Mouse (Mus musculus) lung, embryonic 15.5 days (tissue): Measurements from ENCODE around the gene Cuzd1. TPM values are rescaled to one million over a fixed set of nuclear protein-coding genes. Genes with fewer than 3 reads are reported as not detected.

Source experiments
- ATAC-seq: fragments of 200-750 bp; cut with Nextera tagmentation; 2 replicates; pipeline ENCODE4 v1.8.0; 2017; ENCODE audit warnings: moderate number of reproducible peaks, borderline replicate concordance; ENCODE audit not compliant: low FRiP score, low TSS enrichment; ENCODE audit errors: extremely low read depth
- H3K27ac ChIP-seq: fragments of 300-500 bp; sonication (generic); 2 replicates; pipeline ENCODE4 v1.5.1; 2015; ENCODE audit warnings: moderate library complexity, mild to moderate bottlenecking, inconsistent platforms
- H3K27me3 ChIP-seq: fragments of 300-500 bp; sonication (generic); 2 replicates; pipeline ENCODE4 v1.6.1; 2015; ENCODE audit warnings: inconsistent platforms
- H3K36me3 ChIP-seq: fragments of 300-500 bp; sonication (generic); 2 replicates; pipeline ENCODE4 v1.6.1; 2015; ENCODE audit warnings: inconsistent platforms
- H3K4me1 ChIP-seq: fragments of 300-500 bp; sonication (generic); 2 replicates; pipeline ENCODE4 v1.6.1; 2015; ENCODE audit warnings: inconsistent platforms
- H3K4me2 ChIP-seq: fragments of 300-500 bp; sonication (generic); 2 replicates; pipeline ENCODE4 v1.6.1; 2015; ENCODE audit warnings: inconsistent platforms, mild to moderate bottlenecking, moderate library complexity
- H3K4me3 ChIP-seq: fragments of 300-500 bp; sonication (generic); 2 replicates; pipeline ENCODE4 v1.5.1; 2015; ENCODE audit warnings: mild to moderate bottlenecking, inconsistent platforms
- H3K9ac ChIP-seq: fragments of 300-500 bp; sonication (generic); 2 replicates; pipeline ENCODE4 v1.6.1; 2015; ENCODE audit warnings: inconsistent platforms
- H3K9me3 ChIP-seq: fragments of 300-500 bp; sonication (generic); 2 replicates; pipeline ENCODE4 v1.6.1; 2016; ENCODE audit warnings: inconsistent platforms
- WGBS: fragments of 180-500 bp; shearing (Covaris S2); methylation state at CpG from one replicate; pipeline ENCODE4 v1.1.7; 2015; 5-methylcytosine and 5-hydroxymethylcytosine counted together
- polyA plus RNA-seq: library from polyadenylated mRNA; unstranded; fragments of >200 nt; fragmentation: Nextera tagmentation; extraction: Ambion mirVana; gene quantifications from 2 replicates; pipeline ENCODE4 v1.2.1, GENCODE M21; 2015

Cuzd1 gene
- polyA plus RNA-seq, 1 experiment from 2014 or later: 0.06 TPM

GRCm38 (mm10) chr7:131329416-131329815 is 7.3 kb upstream of the Cuzd1 start, which contains the start of gene Fam24b:
Gene Fam24b, minus strand, starts transcription at chr7:131329516.
- no peak within 1 kb of the TSS for H3K27ac ChIP-seq
- 88% methylated on average over 5 of the region's 5 CpGs for whole genome bisulfite sequencing
- H3K27me3 ChIP-seq: no peaks in the 10 kb centered on the region
- no peaks in the 10 kb centered on the region for H3K4me1 ChIP-seq
- H3K36me3 ChIP-seq: no peaks in the 10 kb centered on the region
- H3K9ac ChIP-seq: no peak within 1 kb of the TSS
- no peak within 1 kb of the TSS for H3K4me2 ChIP-seq
- H3K9me3 ChIP-seq: no peaks in the 10 kb centered on the region
- no peak for ATAC-seq
- no peak within 1 kb of the TSS for H3K4me3 ChIP-seq

GRCm38 (mm10) chr7:131327054-131327453 is 5.0 kb upstream of the Cuzd1 start:
- Histone ChIP-seq H3K4me1 (no peaks in the 10 kb centered on the region), H3K9me3 (no peaks in the 10 kb centered on the region), H3K27ac (no peak overlapping the region), H3K27me3 (no peaks in the 10 kb centered on the region), H3K4me2 (no peak overlapping the region), H3K36me3 (no peaks in the 10 kb centered on the region), H3K4me3 (no peak overlapping the region), H3K9ac (no peak overlapping the region)
- no peak for ATAC-seq
- 77% methylated on average over 5 of the region's 5 CpGs for WGBS

- H3K9me3 ChIP-seq: no peaks in the 10 kb centered on the region
- no peaks in the 10 kb centered on the region for H3K4me1 ChIP-seq
- H3K9ac ChIP-seq: no peak overlapping the region
- no peaks in the 10 kb centered on the region for H3K27me3 ChIP-seq
- 69% methylated on average over 4 of the region's 7 CpGs for WGBS
- ATAC-seq: no peak
- no peak overlapping the region for H3K4me3 ChIP-seq
- no peaks in the 10 kb centered on the region for H3K36me3 ChIP-seq
- no peak overlapping the region for H3K4me2 ChIP-seq
- H3K27ac ChIP-seq: no peak overlapping the region
Observed at GRCm38 (mm10) chr7:131318340-131318739, 3.8 kb downstream of the Cuzd1 start.

- WGBS: 59% methylated on average over 12 of the region's 12 CpGs
Observed at GRCm38 (mm10) chr7:131317587-131317986, 4.5 kb downstream of the Cuzd1 start.

GRCm38 (mm10) chr7:131314493-131314892 is 7.6 kb downstream of the Cuzd1 start:
- Histone ChIP-seq H3K4me3 (no peak overlapping the region), H3K4me1 (no peaks in the 10 kb centered on the region), H3K9ac (no peak overlapping the region), H3K27ac (no peak overlapping the region), H3K4me2 (no peak overlapping the region), H3K27me3 (no peaks in the 10 kb centered on the region), H3K9me3 (no peaks in the 10 kb centered on the region), H3K36me3 (no peaks in the 10 kb centered on the region)
- ATAC-seq: no peak
- 76% methylated on average over 7 of the region's 7 CpGs for WGBS

More at GRCm38 (mm10) chr7:131317587-131317986, 4.5 kb downstream of the Cuzd1 start:
- Histone ChIP-seq H3K4me3 (no peak overlapping the region), H3K4me2 (no peak overlapping the region), H3K27ac (no peak overlapping the region), H3K36me3 (no peaks in the 10 kb centered on the region), H3K27me3 (no peaks in the 10 kb centered on the region), H3K9me3 (no peaks in the 10 kb centered on the region), H3K9ac (no peak overlapping the region), H3K4me1 (no peaks in the 10 kb centered on the region)
- no peak for ATAC-seq

GRCm38 (mm10) chr7:131306733-131307132 is 15.4 kb downstream of the Cuzd1 start:
- no peaks in the 10 kb centered on the region for H3K36me3 ChIP-seq
- no peak overlapping the region for H3K4me3 ChIP-seq
- H3K9ac ChIP-seq: no peak overlapping the region
- H3K9me3 ChIP-seq: no peaks in the 10 kb centered on the region
- WGBS: 64% methylated on average over 5 of the region's 5 CpGs
- no peak for ATAC-seq
- H3K27ac ChIP-seq: no peak overlapping the region
- no peaks in the 10 kb centered on the region for H3K4me1 ChIP-seq
- no peaks in the 10 kb centered on the region for H3K27me3 ChIP-seq
- H3K4me2 ChIP-seq: no peak overlapping the region

- 54% methylated on average over 8 of the region's 8 CpGs for WGBS
- Histone ChIP-seq H3K9ac (no peak overlapping the region), H3K4me1 (no peaks in the 10 kb centered on the region), H3K27ac (no peak overlapping the region), H3K9me3 (no peaks in the 10 kb centered on the region), H3K27me3 (no peaks in the 10 kb centered on the region), H3K4me3 (no peak overlapping the region), H3K36me3 (no peaks in the 10 kb centered on the region), H3K4me2 (no peak overlapping the region)
- ATAC-seq: no peak
Observed at GRCm38 (mm10) chr7:131303340-131303739, 18.8 kb downstream of the Cuzd1 start.

- WGBS: 68% methylated on average over 8 of the region's 8 CpGs
Observed at GRCm38 (mm10) chr7:131297151-131297550, 24.9 kb downstream of the Cuzd1 start.

GRCm38 (mm10) chr7:131265851-131266250 is 56.2 kb downstream of the Cuzd1 start:
- Histone ChIP-seq H3K4me3 (no peak overlapping the region), H3K9me3 (no peaks in the 10 kb centered on the region), H3K4me2 (no peak overlapping the region), H3K36me3 (no peaks in the 10 kb centered on the region), H3K27me3 (no peaks in the 10 kb centered on the region), H3K27ac (no peak overlapping the region), H3K9ac (no peak overlapping the region), H3K4me1 (no peaks in the 10 kb centered on the region)
- no peak for ATAC-seq
- WGBS: 65% methylated on average over 4 of the region's 4 CpGs

More at GRCm38 (mm10) chr7:131297151-131297550, 24.9 kb downstream of the Cuzd1 start:
- no peak for ATAC-seq
- H3K27me3 ChIP-seq: no peaks in the 10 kb centered on the region
- no peak overlapping the region for H3K9ac ChIP-seq
- no peak overlapping the region for H3K4me2 ChIP-seq
- H3K4me3 ChIP-seq: no peak overlapping the region
- H3K9me3 ChIP-seq: no peaks in the 10 kb centered on the region
- no peaks in the 10 kb centered on the region for H3K4me1 ChIP-seq
- no peak overlapping the region for H3K27ac ChIP-seq
- no peaks in the 10 kb centered on the region for H3K36me3 ChIP-seq

- H3K27ac ChIP-seq: no peak overlapping the region
- no peak overlapping the region for H3K4me2 ChIP-seq
- no peak for ATAC-seq
- 79% methylated on average over 4 of the region's 4 CpGs for WGBS
- no peaks in the 10 kb centered on the region for H3K36me3 ChIP-seq
- no peak overlapping the region for H3K4me3 ChIP-seq
- H3K9me3 ChIP-seq: no peaks in the 10 kb centered on the region
- no peaks in the 10 kb centered on the region for H3K4me1 ChIP-seq
- H3K9ac ChIP-seq: no peak overlapping the region
- H3K27me3 ChIP-seq: no peaks in the 10 kb centered on the region
Observed at GRCm38 (mm10) chr7:131264251-131264650, 57.8 kb downstream of the Cuzd1 start.

GRCm38 (mm10) chr7:131260946-131261345 is 61.1 kb downstream of the Cuzd1 start:
- H3K9ac ChIP-seq: no peak overlapping the region
- ATAC-seq: no peak
- H3K4me3 ChIP-seq: no peak overlapping the region
- 53% methylated on average over 6 of the region's 6 CpGs for WGBS
- H3K27me3 ChIP-seq: no peaks in the 10 kb centered on the region
- H3K9me3 ChIP-seq: no peaks in the 10 kb centered on the region
- H3K4me1 ChIP-seq: no peaks in the 10 kb centered on the region
- H3K27ac ChIP-seq: no peak overlapping the region
- no peaks in the 10 kb centered on the region for H3K36me3 ChIP-seq
- H3K4me2 ChIP-seq: no peak overlapping the region
